Mouse (Mus musculus) left cerebral cortex, adult 6 months (tissue): ENCODE measurements around the gene Meox2. TPM values are rescaled to one million over a fixed set of nuclear protein-coding genes. Genes with fewer than 3 reads are reported as not detected.

Experiments
- long read RNA-seq, 2 experiments: library from polyadenylated mRNA; unstranded; transcript quantifications; one replicate each; pipeline ENCODE4 v2.0.0; 2019 to 2020
- polyA plus RNA-seq: library from polyadenylated mRNA; unstranded; fragments of <200 nt; fragmentation: Nextera tagmentation; gene quantifications from 2 replicates; pipeline ENCODE4 v1.2.3, GENCODE M21; 2021

Meox2 gene
- polyA plus RNA-seq: not detected in 2 replicates
- long read RNA-seq, experiment 1, partial matches to known transcripts: 0 of 1 reads
- long read RNA-seq, experiment 1, other reads (novel, unspliced or antisense): 0 of 1 reads
- long read RNA-seq, experiment 2: 0 reads

DNA sequence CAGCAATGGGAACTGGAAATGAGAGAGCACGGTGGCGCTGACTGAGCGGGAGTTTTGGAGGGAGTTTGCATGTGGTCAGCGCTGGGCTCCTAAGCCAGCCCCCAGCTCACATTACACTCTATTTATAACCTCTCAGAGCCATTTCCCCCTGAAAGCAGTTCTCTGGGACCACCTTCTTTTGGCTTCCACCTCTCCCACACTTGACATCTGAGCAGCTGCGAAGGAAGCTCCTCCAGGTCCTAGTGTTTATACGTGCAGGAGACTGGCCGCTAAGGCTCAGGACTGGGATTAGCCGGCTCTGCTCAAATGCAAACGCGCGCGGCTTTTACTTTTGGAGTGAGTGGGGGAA is at the start of gene Meox2:
TSS of gene Meox2 (plus strand) at position 151 of the 349 bp plus-strand sequence.

Other genes starting within 250 kb of the Meox2 start
- gene Agmo, start 133.1 kb downstream of the Meox2 start, polyA plus RNA-seq: 7.1 and 9.1 TPM in 2 replicates